Mouse (Mus musculus) urinary bladder, postnatal 10 days (tissue): ENCODE measurements around the gene Zfp827.

Experiments used
- DNase-seq: peaks from one replicate; pipeline ENCODE4 v3.0.0; 2022; ENCODE audit warnings: low spot score

The Zfp827 gene

GRCm38 (mm10) chr8:79224363-79224762 is 196.1 kb downstream of the Zfp827 start:
- no peak for DNase-seq

- no peak for DNase-seq
Measured at GRCm38 (mm10) chr8:79225586-79225985, 197.3 kb downstream of the Zfp827 start.

- no peak for DNase-seq
Measured at GRCm38 (mm10) chr8:79226046-79226445, 197.8 kb downstream of the Zfp827 start.

- DNase-seq = no peak
Measured at GRCm38 (mm10) chr8:79227194-79227593, 199.0 kb downstream of the Zfp827 start.

- no peak for DNase-seq
Measured at GRCm38 (mm10) chr8:79227916-79228315, 199.7 kb downstream of the Zfp827 start.

GRCm38 (mm10) chr8:79229266-79229888 is 201.1 kb downstream of the Zfp827 start:
- no peak for DNase-seq

GRCm38 (mm10) chr8:79239320-79239719 is 211.1 kb downstream of the Zfp827 start:
- DNase-seq = no peak

- DNase-seq = no peak
Measured at GRCm38 (mm10) chr8:79239996-79240395, 211.8 kb downstream of the Zfp827 start.
